Mouse (Mus musculus): ENCODE data around the gene Pam16.

GRCm38 (mm10) chr16:4602766-4603452, 21.9 kb downstream of the Pam16 start:
- TF ChIP-seq POLR2A (IDR thresholded peaks at IDR 0.05; ENCODE audit: borderline replicate concordance, insufficient read depth, low read length) = no peak
- no peak for TF ChIP-seq CTCF (IDR thresholded peaks at IDR 0.05; ENCODE audit: borderline replicate concordance, insufficient read depth, low read depth, low read length)

All from cerebellum, adult 2 months (tissue).